Mouse (Mus musculus) bone marrow, adult 2 months (tissue): ENCODE results near the gene Inpp1.

ENCODE experiments used
- CTCF ChIP-seq: fragments of 200-500 bp; IDR thresholded peaks from 2 replicates; pipeline ENCODE4 v1.5.1; 2011; ENCODE audit warnings: low read length, control low read depth; ENCODE audit not compliant: control insufficient read depth, insufficient read depth
- POLR2A ChIP-seq: fragments of 200-500 bp; IDR thresholded peaks from 2 replicates; pipeline ENCODE4 v1.6.1; 2011; ENCODE audit warnings: low read depth, mild to moderate bottlenecking, control low read depth, low read length, borderline replicate concordance; ENCODE audit not compliant: control insufficient read depth

DNA sequence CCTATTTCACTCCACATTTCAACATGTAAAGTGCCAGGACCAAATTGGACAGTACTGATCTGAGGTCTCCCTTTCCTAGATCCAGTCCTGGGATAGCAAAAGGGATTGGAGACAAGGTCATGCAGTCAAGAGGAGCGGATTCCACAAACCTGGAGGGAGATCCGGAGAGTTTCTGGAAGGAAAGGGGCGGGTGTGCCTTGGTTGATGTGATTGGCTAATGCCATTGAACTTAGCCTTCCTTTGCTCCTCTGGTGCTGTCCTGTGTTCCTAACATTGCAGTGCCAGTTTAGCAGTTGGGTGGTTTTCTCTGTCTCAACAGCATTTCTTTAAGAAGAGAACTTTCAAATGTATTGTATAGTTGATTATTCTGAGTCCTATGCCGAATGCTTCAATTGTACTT, 29.1 kb upstream of the Inpp1 start:
- no peak for TF ChIP-seq CTCF
- TF ChIP-seq POLR2A = no peak
